Comparison of ENCODE assay signal across 17 mouse cellular contexts in genomic region chr9:67107938-67108337, GRCm38 (mm10). TPM values are rescaled to one million over a fixed set of nuclear protein-coding genes. Genes with fewer than 3 reads are reported as not detected.
DNase-seq lines count a peak whose midpoint lies in the region; ATAC-seq lines count a peak whose summit lies in the region.
"Had no signal": no experiment of that assay in that cellular context is flagged by ENCODE, and none has a peak within 500 bp of the region (broad histone marks: within the 10 kb centered on the region; RNA-seq: fewer than 3 reads in every experiment).

No protein-coding gene starts in this region.

- ATAC-seq in embryonic facial prominence, embryonic 12.5 days (ENCODE audit: insufficient number of reproducible peaks, insufficient read depth, low FRiP score, low TSS enrichment) = peak; percentile 30; the same call in 1 of the 2 replicates
- no peak for ATAC-seq in limb, embryonic 12.5 days (ENCODE audit: insufficient number of reproducible peaks, insufficient read depth, low FRiP score, low TSS enrichment, low read depth)
- ATAC-seq in CD4-positive, CD25-positive, alpha-beta regulatory T cell, adult 4 months = no peak
- ATAC-seq in erythroid progenitor cell, adult 5-6 weeks (replicated peaks; ENCODE audit: low FRiP score, poor library complexity, severe bottlenecking) = no peak
- ATAC-seq: forebrain, embryonic 15.5 days had no signal

- no peaks in the 10 kb centered on the region for H3K9me3 ChIP-seq in heart, embryonic 10.5 days
- H3K9me3 ChIP-seq in embryonic facial prominence, embryonic 12.5 days = no peaks in the 10 kb centered on the region
- H3K9me3 ChIP-seq in limb, embryonic 12.5 days = no peaks in the 10 kb centered on the region
- H3K9me3 ChIP-seq: embryonic facial prominence, embryonic 15.5 days; forebrain, embryonic 15.5 days; midbrain, embryonic 10.5 days had no signal

- H3K36me3 ChIP-seq in heart, embryonic 10.5 days = no peaks in the 10 kb centered on the region
- no peaks in the 10 kb centered on the region for H3K36me3 ChIP-seq in embryonic facial prominence, embryonic 12.5 days
- no peaks in the 10 kb centered on the region for H3K36me3 ChIP-seq in limb, embryonic 12.5 days
- H3K36me3 ChIP-seq: embryonic facial prominence, embryonic 15.5 days; forebrain, embryonic 15.5 days; midbrain, embryonic 10.5 days had no signal

- H3K27me3 ChIP-seq in heart, embryonic 10.5 days (ENCODE audit: insufficient read depth, poor library complexity, severe bottlenecking) = no peaks in the 10 kb centered on the region
- H3K27me3 ChIP-seq in embryonic facial prominence, embryonic 12.5 days = no peaks in the 10 kb centered on the region
- no peaks in the 10 kb centered on the region for H3K27me3 ChIP-seq in limb, embryonic 12.5 days
- H3K27me3 ChIP-seq: embryonic facial prominence, embryonic 15.5 days; forebrain, embryonic 15.5 days had no signal

- 0 out of 2 replicates have a peak overlapping the region, but pooled peaks have one; percentile 42 for H3K27ac ChIP-seq in heart, embryonic 10.5 days
- no peak overlapping the region; the same call in 1 of the 2 replicates for H3K27ac ChIP-seq in embryonic facial prominence, embryonic 12.5 days
- H3K27ac ChIP-seq in limb, embryonic 12.5 days = 0 out of 2 replicates have a peak overlapping the region, but pooled peaks have one; percentile 23
- H3K27ac ChIP-seq: embryonic facial prominence, embryonic 15.5 days; forebrain, embryonic 15.5 days; midbrain, embryonic 10.5 days had no signal

- no peak overlapping the region for H3K9ac ChIP-seq in embryonic facial prominence, embryonic 12.5 days
- H3K9ac ChIP-seq in limb, embryonic 12.5 days (replicated peaks) = no peak overlapping the region
- H3K9ac ChIP-seq: embryonic facial prominence, embryonic 15.5 days; forebrain, embryonic 15.5 days had no signal

- no peak overlapping the region for H3K4me3 ChIP-seq in heart, embryonic 10.5 days
- no peak overlapping the region for H3K4me3 ChIP-seq in embryonic facial prominence, embryonic 12.5 days
- H3K4me3 ChIP-seq in limb, embryonic 12.5 days (replicated peaks) = no peak overlapping the region
- H3K4me3 ChIP-seq: embryonic facial prominence, embryonic 15.5 days; forebrain, embryonic 15.5 days; midbrain, embryonic 10.5 days had no signal

- WGBS in heart, embryonic 10.5 days = 37% methylated on average over 3 of the region's 3 CpGs
- WGBS in embryonic facial prominence, embryonic 12.5 days = 22% methylated on average over 3 of the region's 3 CpGs
- 18% methylated on average over 3 of the region's 3 CpGs for WGBS in limb, embryonic 12.5 days

- no peak for DNase-seq in heart, embryonic 10.5 days (ENCODE audit: low spot score)
- no peak for DNase-seq in heart, adult 9 months (ENCODE audit: low spot score in 2 of 2)
- DNase-seq in Muller cell, postnatal 12 days (ENCODE audit: inconsistent ontology term) = peak; percentile 74
- DNase-seq: cerebellum, adult 9-11 months; kidney, adult 8-10 months; kidney, postnatal 25 days; lung, postnatal 14 days; right cerebral cortex, postnatal 14 days; thymus, postnatal 36 days had no signal

- no peak overlapping the region for H3K4me2 ChIP-seq in embryonic facial prominence, embryonic 12.5 days (replicated peaks)
- H3K4me2 ChIP-seq in limb, embryonic 12.5 days = no peak overlapping the region
- H3K4me2 ChIP-seq: embryonic facial prominence, embryonic 15.5 days; forebrain, embryonic 15.5 days; liver, embryonic 11.5 days had no signal

- H3K4me1 ChIP-seq in heart, embryonic 10.5 days = peaks cover 58% of the 10 kb centered on the region
- H3K4me1 ChIP-seq in embryonic facial prominence, embryonic 12.5 days = peaks cover 30% of the 10 kb centered on the region
- H3K4me1 ChIP-seq in limb, embryonic 12.5 days (replicated peaks) = peaks cover 27% of the 10 kb centered on the region

RNA-seq across cellular contexts. Expression of gene Tpm1, which starts 58.7 kb away (rescaled TPM):
- polyA plus RNA-seq in heart, embryonic 10.5 days (2016; fragmentation: Nextera tagmentation; extraction: Ambion mirVana) = 2,990 and 4,096 TPM in 2 replicates
- 673 and 801 TPM in 2 replicates for polyA plus RNA-seq in embryonic facial prominence, embryonic 12.5 days (2016; fragmentation: Nextera tagmentation; extraction: Ambion mirVana)
- polyA plus RNA-seq in limb, embryonic 12.5 days (2016; fragmentation: Nextera tagmentation; extraction: Ambion mirVana) = 555 and 579 TPM in 2 replicates
- 10 to 100 TPM; 25.6 to 42.4 TPM for polyA plus RNA-seq in CD4-positive, CD25-positive, alpha-beta regulatory T cell, adult 4 months (2017; shearing (Covaris generic))
- total RNA-seq in erythroid progenitor cell, adult 5-6 weeks (2015; ENCODE audit: low replicate concordance) = 53.7 and 60.2 TPM in 2 replicates
- total RNA-seq in erythroid progenitor cell, adult 5-6 weeks (2017; ENCODE audit: low replicate concordance) = 68.7 and 75.5 TPM in 2 replicates

Comparison
In these comparisons a context has a peak if more than half of its experiments do, and no peak if none do; other contexts are left out.
1. RNA of gene Tpm1, which starts 58.7 kb away (polyA plus RNA-seq): 2,990 to 4,096 TPM in heart, embryonic 10.5 days, 673 to 801 TPM in embryonic facial prominence, embryonic 12.5 days and 555 to 579 TPM in limb, embryonic 12.5 days; 25.6 to 42.4 TPM in CD4-positive, CD25-positive, alpha-beta regulatory T cell, adult 4 months; every median in the first group is over 10 times any median in the second.